Mouse (Mus musculus): ENCODE data around the gene Stab2.

The Stab2 gene

DNA sequence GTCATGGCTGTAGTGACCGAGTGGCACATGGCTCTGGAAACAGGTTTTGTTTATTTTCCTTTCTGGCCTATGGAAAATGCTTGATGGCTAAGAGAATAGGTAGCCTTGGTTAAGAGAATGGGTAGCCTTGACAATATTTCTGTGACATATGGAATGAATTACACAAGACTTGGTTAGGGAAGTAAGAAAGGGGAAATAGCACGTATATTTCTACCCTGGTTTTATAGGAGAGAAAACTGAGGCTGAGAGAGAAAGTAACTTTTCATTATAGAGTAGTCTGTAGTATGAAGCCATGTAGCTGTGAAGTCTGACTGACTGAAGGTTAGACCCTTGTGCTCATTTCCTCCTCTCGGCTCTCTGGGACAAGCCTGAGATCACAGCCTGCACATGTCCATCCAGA lies 180.9 kb downstream of the Stab2 start:
- DNase-seq (ENCODE audit: low spot score in 2 of 2) = no peak

DNA sequence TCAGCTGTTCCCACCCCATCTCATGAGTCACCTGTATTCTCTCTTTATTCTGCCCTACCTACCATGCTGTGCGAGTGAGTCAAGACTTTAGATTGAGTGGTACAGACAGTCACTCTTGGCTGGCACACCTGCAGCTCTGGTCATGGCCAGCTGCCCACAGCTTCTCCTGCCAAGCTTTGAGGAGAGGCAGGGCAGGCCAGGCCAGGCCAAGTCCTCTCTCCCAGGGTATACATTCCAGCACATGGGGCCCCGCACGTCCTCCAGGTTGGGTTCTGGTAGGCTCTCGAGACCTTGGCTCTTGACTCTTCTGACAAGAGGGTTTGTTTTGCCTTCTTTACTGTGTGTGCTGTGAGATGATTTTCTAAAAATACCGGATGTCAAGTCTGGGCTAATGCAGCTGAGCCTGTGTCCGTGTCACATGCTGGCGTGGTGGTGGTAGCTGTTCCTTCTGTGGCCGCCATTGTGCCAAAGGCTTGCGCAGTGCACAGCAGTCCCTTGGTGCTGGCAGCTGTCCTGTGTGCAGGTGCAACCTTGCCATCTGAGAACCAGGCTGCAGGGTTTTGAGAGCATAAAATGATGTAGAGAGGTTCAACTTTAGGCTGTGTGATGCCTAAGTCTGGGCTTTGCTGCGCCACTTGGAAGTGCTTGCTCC lies 181.8 kb downstream of the Stab2 start:
- no peak for DNase-seq (ENCODE audit: low spot score in 2 of 2)

DNA sequence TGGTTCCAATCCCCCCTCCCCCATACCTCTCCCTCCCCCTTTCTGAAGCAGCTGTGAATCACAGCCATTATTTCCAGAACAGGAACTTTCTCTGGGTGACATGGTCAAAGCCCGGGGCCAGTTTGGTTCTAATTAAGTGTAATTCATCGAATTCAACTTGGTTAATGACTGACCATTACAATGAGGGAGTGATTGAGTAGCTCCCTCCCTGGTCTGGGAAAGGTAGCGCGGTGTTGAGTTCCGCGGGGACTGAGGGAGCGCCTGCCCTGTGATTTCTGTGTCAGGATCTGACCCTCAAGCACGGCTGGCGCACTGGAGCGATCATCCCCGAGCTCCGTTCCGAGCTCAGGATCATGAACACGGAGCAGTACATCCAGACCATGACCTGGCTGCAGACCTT lies 183.0 kb downstream of the Stab2 start:
- no peak for DNase-seq (ENCODE audit: low spot score in 2 of 2)

- DNase-seq (ENCODE audit: low spot score in 2 of 2) = no peak
These were observed 183.7 kb downstream of the Stab2 start for GRCm38 (mm10) chr10:86824093-86824492.

DNA sequence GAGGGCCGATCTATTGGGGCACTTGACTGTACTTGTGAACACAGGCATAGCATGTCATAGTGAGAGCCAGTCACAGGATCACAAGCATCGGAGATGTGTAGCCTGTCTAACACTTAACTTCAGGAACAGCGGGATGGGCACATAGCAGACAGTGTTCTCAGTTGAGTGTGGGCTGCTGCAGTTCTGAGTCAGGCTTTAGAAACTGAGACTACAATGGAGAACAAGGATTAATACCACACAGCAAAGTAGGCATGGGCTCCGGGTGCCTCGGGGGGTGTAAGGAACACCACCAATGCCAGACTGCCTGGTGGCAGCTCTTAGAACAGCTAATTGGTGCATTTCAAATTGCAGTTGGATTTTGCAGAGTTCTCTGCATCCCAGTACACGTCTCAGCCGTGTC lies 186.8 kb downstream of the Stab2 start:
- no peak for DNase-seq (ENCODE audit: low spot score in 2 of 2)

- no peak for DNase-seq (ENCODE audit: low spot score in 2 of 2)
These were observed 188.1 kb downstream of the Stab2 start for GRCm38 (mm10) chr10:86819649-86820165.

DNA sequence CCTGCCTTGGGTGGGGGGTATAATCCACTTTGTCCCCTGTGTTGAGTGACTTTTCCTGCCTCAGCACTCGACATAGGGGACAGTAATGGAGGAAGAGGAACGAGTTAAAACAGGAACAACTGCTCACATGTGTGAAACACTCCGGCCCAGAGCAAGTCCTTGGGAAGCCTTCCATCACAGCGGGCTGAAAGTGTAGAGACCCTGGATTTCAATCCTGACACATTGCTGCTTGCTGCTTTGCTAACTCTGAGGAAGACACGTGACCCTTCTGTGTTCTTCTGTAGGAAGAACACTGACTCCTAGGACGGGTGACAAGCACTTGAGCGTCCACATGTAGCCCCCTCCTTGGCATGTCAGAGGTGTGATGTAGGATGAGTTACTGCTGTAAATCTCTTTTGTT lies 192.7 kb downstream of the Stab2 start:
- no peak for DNase-seq (ENCODE audit: low spot score in 2 of 2)

GRCm38 (mm10) chr10:86814292-86815131 lies 193.3 kb downstream of the Stab2 start:
- peak in 1 of 2 experiments; percentile 24 for DNase-seq (ENCODE audit: low spot score in 2 of 2)

DNA sequence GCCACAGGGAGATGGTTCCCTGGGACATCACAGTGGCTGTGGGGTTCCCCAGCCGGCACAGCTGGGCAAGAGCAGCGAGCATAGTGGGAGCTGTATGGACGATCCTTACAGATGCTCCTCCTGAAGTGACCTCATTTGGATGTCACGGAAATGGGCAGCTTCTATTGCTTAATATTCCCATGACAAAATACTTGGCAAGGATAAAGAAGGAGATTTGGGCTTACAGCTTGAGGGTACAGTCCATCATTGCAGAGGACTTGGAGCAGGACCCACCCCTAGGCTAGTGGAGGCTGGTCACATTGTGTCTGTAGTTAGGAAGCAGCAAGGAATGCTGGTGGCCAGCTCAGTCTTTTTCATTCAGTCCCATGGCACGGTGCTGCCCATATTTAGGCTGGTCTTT lies 197.2 kb downstream of the Stab2 start:
- DNase-seq (ENCODE audit: low spot score in 2 of 2) = no peak

- DNase-seq (ENCODE audit: low spot score in 2 of 2) = no peak
These were observed 197.8 kb downstream of the Stab2 start for GRCm38 (mm10) chr10:86810000-86810399.

DNA sequence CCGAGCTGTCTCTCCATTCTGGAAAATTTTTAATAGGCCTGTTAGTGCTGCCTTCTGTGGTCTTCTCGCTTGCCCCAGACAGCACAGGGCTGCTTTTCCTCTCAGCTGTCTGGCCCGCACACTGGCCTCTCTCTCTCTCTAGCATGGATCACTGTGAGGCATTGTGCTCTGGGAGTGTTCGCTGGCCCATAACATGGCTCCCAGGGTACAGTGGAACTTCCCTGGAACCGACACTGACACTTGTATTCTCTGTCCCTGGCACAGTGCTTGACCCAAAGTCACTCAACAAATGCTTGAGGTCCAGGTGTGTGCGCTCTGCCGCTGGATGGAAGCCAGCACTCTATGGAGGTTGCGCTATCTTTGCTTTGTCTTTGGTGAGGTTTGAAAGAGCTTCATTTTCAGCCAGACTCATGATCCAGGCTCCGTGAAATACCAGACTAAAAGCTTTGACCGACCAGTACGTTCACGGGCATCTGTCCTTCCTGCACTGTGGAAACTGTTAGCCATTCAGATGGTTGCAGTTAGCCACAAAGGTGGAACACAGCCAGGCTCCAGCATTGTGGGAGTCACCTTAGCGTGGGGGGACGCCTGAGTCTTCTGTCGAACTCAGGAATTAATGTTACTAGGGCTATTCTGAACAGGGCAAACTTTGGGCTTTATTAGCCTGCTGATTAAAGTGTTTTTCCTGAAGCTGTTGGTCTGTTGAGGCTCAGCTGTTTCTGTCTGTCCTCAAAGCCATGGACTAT lies 199.6 kb downstream of the Stab2 start:
- no peak for DNase-seq (ENCODE audit: low spot score in 2 of 2)

DNA sequence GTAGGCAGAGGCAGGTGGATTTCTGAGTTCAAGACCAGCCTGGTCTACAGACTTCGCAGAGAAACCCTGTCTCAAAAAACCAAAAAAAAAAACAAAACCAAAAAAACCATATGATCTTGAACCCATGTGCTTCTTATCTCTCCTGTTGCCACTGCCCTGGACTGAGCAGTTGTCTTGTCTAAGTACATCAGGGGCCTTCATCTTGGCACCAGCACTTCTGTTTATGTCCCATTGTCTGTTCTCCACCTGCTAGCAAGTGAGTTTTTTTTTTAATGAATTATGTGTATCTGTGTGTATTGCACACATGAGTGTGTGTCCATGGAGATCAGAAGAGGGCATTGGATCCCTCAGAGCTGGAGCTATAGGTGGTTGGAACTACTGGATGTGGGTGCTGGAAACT lies 200.5 kb downstream of the Stab2 start:
- DNase-seq (ENCODE audit: low spot score in 2 of 2) = no peak

DNA sequence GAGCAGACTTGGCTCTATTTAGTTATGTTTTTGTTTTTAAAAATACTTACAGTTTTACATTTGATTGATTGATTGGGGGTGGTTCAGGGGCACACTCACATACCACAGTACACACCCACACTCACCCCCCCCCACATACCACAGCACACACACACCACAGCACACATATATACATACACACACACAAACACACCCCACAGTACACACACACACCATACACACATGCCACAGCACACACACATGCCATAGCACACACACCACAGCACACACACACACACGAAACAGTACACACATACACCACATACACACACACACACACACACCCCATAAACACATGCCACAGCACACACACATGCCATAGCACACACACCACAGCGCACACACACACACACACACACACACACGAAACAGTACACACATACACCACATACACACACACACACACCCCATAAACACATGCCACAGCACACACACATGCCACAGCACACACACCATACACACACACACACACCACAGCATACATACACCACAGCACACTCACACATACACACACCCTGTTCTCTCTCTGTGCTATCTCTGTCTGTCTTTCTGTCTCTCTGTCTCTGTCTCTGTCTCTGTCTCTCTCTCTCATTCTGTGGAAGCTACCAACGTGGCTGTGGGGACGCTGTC lies 211.6 kb downstream of the Stab2 start:
- DNase-seq (ENCODE audit: low spot score in 2 of 2) = no peak

DNA sequence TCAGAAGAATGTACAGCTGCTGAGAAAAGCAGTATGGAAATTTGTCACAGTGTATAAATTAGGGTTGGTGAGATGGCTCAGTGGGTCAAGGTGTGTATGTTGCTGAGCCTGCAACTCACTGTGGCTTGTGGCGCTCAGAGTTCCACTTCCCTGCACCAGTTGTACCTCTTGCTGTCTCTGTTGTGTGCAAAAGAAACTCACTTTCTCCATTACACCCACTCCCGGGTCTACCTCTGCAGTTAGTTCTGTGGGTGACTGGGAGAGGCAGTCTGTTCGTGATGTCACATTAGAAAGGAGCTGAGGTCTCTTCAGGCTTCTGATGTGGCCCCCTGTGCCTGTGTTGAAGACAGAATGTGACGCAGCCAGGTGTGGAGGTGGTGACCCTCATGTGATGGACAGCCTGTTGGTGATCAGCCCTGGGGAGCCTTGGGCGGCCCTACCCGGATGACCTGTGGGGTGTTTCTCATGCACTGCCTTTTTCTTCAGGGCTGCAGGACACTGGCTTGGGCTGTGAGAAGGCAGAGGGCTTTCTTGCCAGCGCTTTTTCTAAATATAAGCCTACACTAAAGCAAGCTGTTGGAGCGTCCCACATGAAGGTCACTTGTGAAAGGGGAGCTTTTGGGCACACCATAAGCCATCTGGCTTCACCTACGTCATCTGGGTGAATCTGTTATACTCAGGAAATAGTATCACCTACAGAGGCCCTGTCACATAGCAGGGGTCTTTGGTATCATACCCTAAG lies 212.9 kb downstream of the Stab2 start:
- no peak for DNase-seq (ENCODE audit: low spot score in 2 of 2)

DNA sequence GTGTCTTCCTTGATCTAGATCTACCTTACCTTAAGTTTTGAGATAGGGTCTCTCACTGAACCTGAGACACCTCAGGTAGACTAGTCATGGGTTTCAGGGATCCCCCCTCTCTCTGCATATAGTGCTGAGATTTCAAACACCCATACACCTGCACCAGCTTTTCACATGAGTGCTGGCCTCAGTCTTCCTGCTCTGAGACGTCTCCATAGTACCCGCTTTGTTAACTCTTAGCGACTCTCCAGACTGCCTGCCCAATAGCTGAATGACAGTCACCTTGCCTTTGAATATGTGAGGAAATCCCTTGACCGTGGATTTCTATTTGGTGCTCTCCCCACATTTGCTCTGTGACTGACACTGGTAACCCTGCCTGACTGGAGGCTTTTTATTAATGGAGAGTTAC lies 213.6 kb downstream of the Stab2 start:
- DNase-seq (ENCODE audit: low spot score in 2 of 2) = no peak

- no peak for DNase-seq (ENCODE audit: low spot score in 2 of 2)
These were observed 214.3 kb downstream of the Stab2 start for GRCm38 (mm10) chr10:86793509-86793951.

DNA sequence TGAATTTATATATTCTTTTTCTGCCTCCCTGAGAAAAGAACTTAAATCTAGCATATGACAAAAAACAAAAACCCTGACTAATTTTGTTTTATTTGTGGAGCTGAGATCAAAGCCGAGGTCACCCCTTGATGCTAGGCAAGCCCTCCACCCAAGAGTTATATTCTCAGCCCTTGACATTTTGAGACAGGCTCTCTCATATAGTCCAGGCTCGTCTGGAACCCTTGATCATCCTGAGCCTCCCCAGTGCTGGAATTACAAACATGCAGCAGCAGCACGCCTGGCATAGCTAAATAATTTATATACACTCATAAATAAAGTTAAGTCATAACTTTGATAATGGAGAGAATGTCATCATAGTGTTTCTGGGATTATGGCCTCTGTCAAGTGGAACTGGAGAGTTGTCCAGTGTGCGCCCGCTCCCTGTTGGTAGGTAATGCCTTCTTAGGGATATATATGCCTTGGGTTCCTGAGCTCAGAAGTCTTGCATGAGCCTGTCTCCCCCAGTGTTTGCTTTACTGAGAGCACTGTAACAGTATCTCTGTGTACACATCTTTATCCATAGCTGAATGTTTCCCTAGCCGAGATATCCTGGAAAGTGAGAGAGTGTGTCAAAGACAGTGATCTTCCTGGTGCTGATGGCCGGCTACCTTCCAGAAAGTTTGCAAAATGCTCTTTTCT lies 216.2 kb downstream of the Stab2 start:
- no peak for DNase-seq (ENCODE audit: low spot score in 2 of 2)
